Mouse (Mus musculus) cerebellum, adult 2 months (tissue): ENCODE results near the gene Amotl1. TPM values are rescaled to one million over a fixed set of nuclear protein-coding genes. Genes with fewer than 3 reads are reported as not detected.
A peak's percentile ranks its signal among the peaks of the same experiment; 100 is the strongest.

Experiments used
- DNase-seq, 2 experiments: peaks; one replicate each; pipeline ENCODE4 v3.0.0; 2021
- H3K27ac ChIP-seq: fragments of 200-500 bp; 2 replicates; pipeline ENCODE4 v1.5.1; 2012; ENCODE audit warnings: low read length, control low read depth, inconsistent platforms; ENCODE audit not compliant: insufficient read depth
- H3K27me3 ChIP-seq: fragments of 200-500 bp; 2 replicates; pipeline ENCODE4 v1.6.1; 2012; ENCODE audit warnings: inconsistent platforms, mild to moderate bottlenecking, low read length, moderate library complexity; ENCODE audit not compliant: control insufficient read depth, insufficient read depth
- H3K4me1 ChIP-seq: fragments of 200-500 bp; 2 replicates; pipeline ENCODE4 v1.6.1; 2011; ENCODE audit warnings: low read length; ENCODE audit not compliant: control insufficient read depth, insufficient read depth
- H3K4me3 ChIP-seq: fragments of 200-500 bp; replicated peaks from 2 replicates; pipeline ENCODE3; 2011; ENCODE audit warnings: mild to moderate bottlenecking, low read depth, low read length, control low read depth; ENCODE audit not compliant: insufficient read depth
- CTCF ChIP-seq: fragments of 200-500 bp; IDR thresholded peaks from 2 replicates; pipeline ENCODE4 v1.5.1; 2011; ENCODE audit warnings: low read depth, mild to moderate bottlenecking, control low read depth, low read length, moderate library complexity, borderline replicate concordance; ENCODE audit not compliant: insufficient read depth
- POLR2A ChIP-seq: fragments of 200-500 bp; IDR thresholded peaks from 2 replicates; pipeline ENCODE4 v1.6.1; 2011; ENCODE audit warnings: low read length, control low read depth, borderline replicate concordance; ENCODE audit not compliant: insufficient read depth
- WGBS: fragments of 180-500 bp; shearing (Covaris S2); methylation state at CpG from one replicate; pipeline ENCODE4 v1.1.7; 2018; 5-methylcytosine and 5-hydroxymethylcytosine counted together
- polyA plus RNA-seq: library from polyadenylated mRNA; depleted of rRNA; stranded (reverse); fragments of >200 nt; gene quantifications from 2 replicates; pipeline ENCODE4 v1.2.3, GENCODE M21; 2012

The Amotl1 gene
- polyA plus RNA-seq, 1 experiment = 10.3 TPM

GRCm38 (mm10) chr9:14608521-14608920, 36.3 kb downstream of the Amotl1 start:
- 52% methylated on average over 5 of the region's 5 CpGs for WGBS
- DNase-seq = no peak
- H3K27ac ChIP-seq = no peak overlapping the region
- peaks cover 13% of the 10 kb centered on the region for H3K4me1 ChIP-seq
- no peak for TF ChIP-seq CTCF
- no peaks in the 10 kb centered on the region for H3K27me3 ChIP-seq
- H3K4me3 ChIP-seq = no peak overlapping the region

GRCm38 (mm10) chr9:14607464-14607863, 37.4 kb downstream of the Amotl1 start:
- DNase-seq = no peak
- peak overlapping the region; percentile 42; the same call in 1 of the 2 replicates for H3K27ac ChIP-seq
- 33% methylated on average over 3 of the region's 3 CpGs for WGBS

GRCm38 (mm10) chr9:14605992-14606391, 38.9 kb downstream of the Amotl1 start:
- TF ChIP-seq POLR2A (no peak), CTCF (no peak)
- WGBS = 97% methylated on average over 4 of the region's 4 CpGs
- no peak overlapping the region for H3K4me3 ChIP-seq
- H3K27ac ChIP-seq = no peak overlapping the region
- H3K27me3 ChIP-seq = no peaks in the 10 kb centered on the region
- no peak for DNase-seq
- peaks cover 6% of the 10 kb centered on the region for H3K4me1 ChIP-seq

More at GRCm38 (mm10) chr9:14607464-14607863, 37.4 kb downstream of the Amotl1 start:
- TF ChIP-seq POLR2A (no peak), CTCF (no peak)
- Histone ChIP-seq H3K4me1 (peaks cover 9% of the 10 kb centered on the region), H3K27me3 (no peaks in the 10 kb centered on the region), H3K4me3 (no peak overlapping the region)

- TF ChIP-seq CTCF = no peak
- no peak for TF ChIP-seq POLR2A
- Histone ChIP-seq H3K4me3 (no peak overlapping the region), H3K4me1 (peaks cover 6% of the 10 kb centered on the region), H3K27me3 (no peaks in the 10 kb centered on the region), H3K27ac (no peak overlapping the region)
- no peak for DNase-seq
- WGBS = 86% methylated on average over 3 of the region's 3 CpGs
These were observed 40.5 kb downstream of the Amotl1 start for GRCm38 (mm10) chr9:14604363-14604762.

- peaks cover 6% of the 10 kb centered on the region for H3K4me1 ChIP-seq
- WGBS = 66% methylated on average over 4 of the region's 4 CpGs
- TF ChIP-seq POLR2A (no peak), CTCF (no peak)
- no peak overlapping the region for H3K4me3 ChIP-seq
- no peak for DNase-seq
- H3K27me3 ChIP-seq = no peaks in the 10 kb centered on the region
- no peak overlapping the region for H3K27ac ChIP-seq
These were observed 41.4 kb downstream of the Amotl1 start for GRCm38 (mm10) chr9:14603475-14603874.

- 50% methylated on average over 5 of the region's 5 CpGs for WGBS
- no peak for DNase-seq
- Histone ChIP-seq H3K4me1 (no peaks in the 10 kb centered on the region), H3K27me3 (no peaks in the 10 kb centered on the region), H3K27ac (no peak overlapping the region), H3K4me3 (no peak overlapping the region)
- TF ChIP-seq CTCF = no peak
These were observed 45.1 kb downstream of the Amotl1 start for GRCm38 (mm10) chr9:14599799-14600198.

GRCm38 (mm10) chr9:14598157-14598556, 46.7 kb downstream of the Amotl1 start:
- H3K27me3 ChIP-seq = no peaks in the 10 kb centered on the region
- TF ChIP-seq CTCF = no peak
- no peak for TF ChIP-seq POLR2A
- 98% methylated on average over 2 of the region's 2 CpGs for WGBS

GRCm38 (mm10) chr9:14597429-14597828, 47.4 kb downstream of the Amotl1 start:
- H3K4me1 ChIP-seq = no peaks in the 10 kb centered on the region
- H3K27ac ChIP-seq = no peak overlapping the region
- no peak for TF ChIP-seq CTCF
- TF ChIP-seq POLR2A = no peak
- H3K4me3 ChIP-seq = no peak overlapping the region
- 95% methylated on average over 3 of the region's 3 CpGs for WGBS
- no peak for DNase-seq
- H3K27me3 ChIP-seq = no peaks in the 10 kb centered on the region

More at GRCm38 (mm10) chr9:14598157-14598556, 46.7 kb downstream of the Amotl1 start:
- Histone ChIP-seq H3K27ac (no peak overlapping the region), H3K4me1 (no peaks in the 10 kb centered on the region), H3K4me3 (no peak overlapping the region)
- DNase-seq = no peak
